Mouse (Mus musculus) spleen, adult 18-20 months (tissue): Measurements from ENCODE around the gene 1700024P04Rik.
"Not testable (repeated sequence)": the region's sequence is repeated elsewhere in the genome, so short reads cannot be mapped to it uniquely, and the experiment has no call there.

Source experiments
- DNase-seq, 2 experiments: peaks; one replicate each; pipeline ENCODE4 v3.0.0; 2022; ENCODE audit warnings: mixed read lengths in 2 of 2

The 1700024P04Rik gene

DNA sequence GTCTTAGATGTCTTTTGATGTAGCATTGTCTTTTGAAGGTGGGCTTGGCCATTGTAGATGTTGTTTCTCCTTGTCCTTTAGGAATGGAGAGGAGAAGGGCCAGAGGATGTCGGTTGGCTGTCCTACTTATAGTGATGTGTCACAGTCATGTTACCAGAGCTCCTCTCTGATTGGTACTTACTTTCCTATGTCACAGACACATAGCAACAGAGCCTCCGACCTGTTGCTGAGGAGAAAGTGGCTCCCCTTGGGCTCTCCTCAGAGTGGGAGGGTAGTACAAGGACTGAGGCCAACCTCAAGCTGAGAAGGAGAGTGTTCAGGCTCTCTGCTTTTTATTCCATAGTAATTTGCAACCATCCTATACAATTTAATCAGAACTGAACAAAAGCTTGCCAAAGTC is at the start of gene 1700024P04Rik:
Gene 1700024P04Rik, minus strand, starts transcription at position 101 of the 400 bp plus-strand sequence.
- no peak for DNase-seq

DNA sequence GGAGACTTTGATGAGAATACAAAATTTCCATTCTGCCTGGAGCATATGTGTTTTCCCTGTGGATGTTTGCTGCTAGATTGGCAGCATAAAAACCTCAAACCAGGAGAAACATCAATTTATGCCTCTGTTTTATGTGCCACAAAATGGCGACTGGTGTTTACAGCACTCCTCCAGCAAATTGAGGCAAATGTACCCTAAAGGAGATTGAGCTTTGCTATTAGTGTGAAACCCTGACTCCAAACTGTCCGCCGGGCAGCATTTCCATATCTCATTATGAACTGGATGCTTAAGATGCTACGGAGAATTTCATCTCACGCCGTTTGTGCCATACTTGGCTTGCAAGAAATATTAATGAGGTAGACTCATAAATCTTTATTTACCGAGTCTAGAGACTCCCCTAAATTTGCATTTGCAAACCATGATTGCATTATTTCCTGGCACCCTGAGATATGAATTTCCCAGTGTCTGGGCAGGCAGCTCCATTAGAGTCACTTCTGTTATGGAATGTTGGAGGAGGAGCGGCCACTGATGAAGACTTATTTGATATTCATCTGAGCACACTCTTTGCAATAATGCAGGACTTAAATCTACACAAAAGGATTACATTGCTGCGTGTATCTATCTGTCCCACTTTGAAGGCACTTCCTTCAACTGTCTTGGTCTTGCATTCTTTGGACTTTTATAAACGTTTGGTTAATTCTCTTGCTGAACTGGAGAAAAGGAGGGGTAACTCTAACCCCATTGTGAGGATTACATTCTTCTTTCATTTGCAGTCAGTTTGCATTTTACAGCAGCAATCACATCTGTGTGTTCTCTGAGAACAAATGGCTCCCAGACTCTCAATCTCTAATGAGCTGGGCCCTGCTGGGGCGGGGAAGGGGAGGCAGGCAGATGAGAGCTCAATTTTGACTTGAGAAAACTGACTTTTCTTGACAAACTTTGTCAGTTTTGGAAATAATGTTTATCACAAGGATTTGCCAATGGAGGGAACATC is 47.2 kb upstream of the 1700024P04Rik start:
- no peak for DNase-seq

DNA sequence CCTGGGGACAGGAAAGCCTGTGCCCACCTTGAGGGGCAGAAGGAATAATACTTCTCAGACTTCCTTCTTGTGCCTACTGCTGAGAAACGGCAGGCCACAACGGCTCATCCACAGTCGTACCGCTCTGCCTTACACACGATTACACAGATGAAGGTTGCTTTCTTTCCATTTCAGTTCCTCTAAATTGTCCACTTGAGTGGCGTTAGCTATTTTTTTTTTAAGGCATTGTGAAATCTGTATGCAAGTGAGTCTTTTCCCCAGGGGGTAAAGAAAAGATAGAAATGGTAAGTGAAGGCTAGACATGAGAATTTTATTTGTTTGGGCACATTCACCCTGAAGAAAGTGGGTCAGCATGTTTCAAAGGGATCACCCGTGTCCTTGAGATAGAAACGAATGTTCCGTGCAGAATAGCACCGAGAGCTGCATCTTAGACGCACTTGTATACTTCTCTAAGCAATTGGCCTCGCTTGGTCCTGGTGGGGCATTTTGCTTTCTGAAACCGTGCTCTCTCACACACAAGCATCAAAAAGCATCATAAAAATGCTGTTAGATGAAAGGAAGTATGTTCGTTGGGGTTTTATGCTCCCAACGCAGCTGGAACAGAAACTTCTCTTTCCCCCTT is 46.3 kb upstream of the 1700024P04Rik start:
- DNase-seq = no peak

- DNase-seq = no peak
These were observed 40.9 kb upstream of the 1700024P04Rik start for GRCm38 (mm10) chr13:99025268-99025667.

- DNase-seq = no peak
These were observed 37.7 kb upstream of the 1700024P04Rik start for GRCm38 (mm10) chr13:99022036-99022435.

DNA sequence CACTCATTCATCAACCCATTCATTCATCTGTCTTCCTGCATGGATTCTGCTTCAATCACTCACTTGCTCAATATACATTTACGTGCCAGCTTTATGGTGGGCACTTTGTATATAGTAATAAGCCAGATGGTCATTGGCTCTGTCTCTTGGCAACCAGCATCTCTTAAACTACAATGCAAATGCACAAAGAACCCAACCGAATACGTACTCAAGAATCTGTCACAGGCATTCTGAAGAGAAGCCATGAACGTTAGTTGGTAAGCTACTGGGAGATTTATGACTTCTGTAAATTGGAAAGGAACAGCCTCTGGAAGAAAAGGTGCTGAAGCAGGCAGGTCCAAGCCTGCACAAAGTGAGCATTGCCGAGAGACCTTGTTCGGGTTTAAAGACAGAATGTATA is 36.8 kb upstream of the 1700024P04Rik start:
- DNase-seq = no peak

DNA sequence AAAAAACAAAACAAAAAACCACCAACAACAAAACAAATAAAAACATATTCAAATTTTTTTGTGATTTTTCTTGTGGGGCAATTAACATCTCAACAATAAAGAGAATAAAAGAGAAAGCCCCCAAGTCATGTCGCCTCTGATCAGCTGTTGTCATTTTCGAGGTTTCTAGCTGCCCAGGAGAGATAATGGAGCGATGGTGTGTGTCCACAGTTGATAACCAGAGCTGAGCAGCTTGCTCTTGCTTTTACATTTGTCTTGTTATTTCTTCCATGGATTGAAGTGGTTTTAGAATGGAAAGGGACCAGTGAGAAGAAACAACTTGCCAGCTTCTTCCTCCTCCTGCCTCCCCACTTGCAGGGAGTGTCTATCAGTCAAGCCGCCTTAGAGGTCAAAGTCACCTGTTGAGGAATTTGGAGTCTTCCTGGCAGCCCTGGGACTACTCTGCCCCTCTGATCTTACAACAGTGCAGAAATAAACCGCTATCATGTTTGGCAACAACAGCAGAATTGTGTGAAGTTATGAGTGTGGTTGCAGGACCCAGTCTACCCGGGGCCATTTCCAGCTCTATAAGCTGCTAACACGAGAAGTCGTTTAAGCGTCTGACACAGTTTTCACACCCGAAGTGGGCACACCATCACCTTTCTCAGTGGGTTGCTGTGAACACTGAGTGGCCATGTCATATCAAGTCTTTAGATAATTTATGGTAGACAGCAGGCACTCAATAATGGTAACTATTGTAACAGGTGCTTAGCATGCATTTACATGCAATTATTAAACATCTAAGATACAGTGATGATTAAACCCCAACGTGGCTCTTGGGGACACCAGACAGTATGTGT is 35.7 kb upstream of the 1700024P04Rik start:
- DNase-seq = no peak

DNA sequence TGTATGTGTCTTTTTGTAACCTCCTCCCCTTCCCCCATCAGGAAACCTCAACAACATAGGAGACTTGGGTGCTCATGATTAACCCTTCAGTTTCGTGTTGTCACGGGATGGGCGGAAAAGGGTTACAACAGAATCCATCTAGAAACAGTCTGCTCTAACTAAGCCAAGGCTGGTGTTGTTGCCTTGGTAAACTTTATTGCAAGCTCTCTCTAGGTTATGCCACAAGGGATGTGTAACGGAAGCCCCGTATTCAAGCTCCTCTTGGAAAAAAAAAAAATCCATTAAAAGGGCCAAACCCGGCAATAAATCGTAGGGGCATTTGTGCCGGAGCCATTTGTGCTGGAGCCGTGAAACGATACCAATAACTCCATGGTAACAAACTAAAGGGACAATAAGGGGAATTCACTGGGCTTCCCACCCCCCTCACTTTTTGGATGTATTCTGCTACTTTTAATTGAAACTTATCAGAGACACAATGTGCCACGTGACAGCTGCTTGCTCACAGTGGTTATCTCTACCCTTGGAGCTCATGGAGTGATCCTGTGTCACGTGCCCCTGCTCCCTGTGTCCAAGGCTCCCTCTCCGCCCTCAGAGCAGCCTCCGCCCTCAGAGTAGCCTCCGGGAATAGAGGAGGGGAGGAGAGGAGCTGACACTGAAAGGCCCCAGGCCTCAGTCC is 34.3 kb upstream of the 1700024P04Rik start:
- DNase-seq = no peak

DNA sequence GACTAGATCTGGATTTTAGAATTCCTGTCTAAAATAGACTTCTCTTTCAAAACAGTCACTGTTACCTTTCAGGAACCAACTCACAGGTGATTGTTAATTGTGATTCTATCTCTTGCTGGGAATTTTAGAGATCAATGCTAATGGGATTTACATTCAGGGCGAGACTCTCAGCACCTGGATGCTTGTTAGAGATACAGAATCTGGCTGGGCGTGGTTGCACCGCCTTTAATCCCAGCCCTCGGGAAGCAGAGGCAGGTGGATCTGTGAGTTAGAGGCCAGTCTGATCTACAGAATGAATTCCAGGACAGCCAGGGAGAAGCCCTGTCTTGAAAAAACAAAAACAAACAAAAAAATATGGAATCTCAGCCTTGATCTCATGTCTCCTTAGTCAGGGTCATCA is 32.3 kb upstream of the 1700024P04Rik start:
- no peak for DNase-seq

DNA sequence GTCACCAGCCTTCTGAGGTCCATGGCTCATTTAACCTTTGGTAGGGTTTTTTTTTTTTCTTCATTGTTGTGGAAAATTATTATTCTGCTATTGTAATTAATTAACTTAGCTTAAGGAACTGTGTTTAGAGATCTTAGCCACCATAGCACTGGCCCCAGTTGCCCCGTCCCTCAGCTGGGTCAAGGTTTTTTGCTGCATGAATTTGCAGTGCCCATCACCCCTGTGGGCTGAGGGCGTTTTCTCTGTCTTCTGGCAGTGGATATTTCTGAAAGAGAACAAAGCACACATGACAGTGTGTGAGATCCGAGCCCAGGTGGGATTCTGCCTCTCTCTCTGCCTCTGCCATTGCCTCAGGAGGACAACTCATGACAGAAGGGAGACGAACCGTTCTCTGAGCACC is 28.5 kb upstream of the 1700024P04Rik start:
- no peak for DNase-seq

GRCm38 (mm10) chr13:99008013-99008412 is 23.6 kb upstream of the 1700024P04Rik start:
- no peak for DNase-seq

DNA sequence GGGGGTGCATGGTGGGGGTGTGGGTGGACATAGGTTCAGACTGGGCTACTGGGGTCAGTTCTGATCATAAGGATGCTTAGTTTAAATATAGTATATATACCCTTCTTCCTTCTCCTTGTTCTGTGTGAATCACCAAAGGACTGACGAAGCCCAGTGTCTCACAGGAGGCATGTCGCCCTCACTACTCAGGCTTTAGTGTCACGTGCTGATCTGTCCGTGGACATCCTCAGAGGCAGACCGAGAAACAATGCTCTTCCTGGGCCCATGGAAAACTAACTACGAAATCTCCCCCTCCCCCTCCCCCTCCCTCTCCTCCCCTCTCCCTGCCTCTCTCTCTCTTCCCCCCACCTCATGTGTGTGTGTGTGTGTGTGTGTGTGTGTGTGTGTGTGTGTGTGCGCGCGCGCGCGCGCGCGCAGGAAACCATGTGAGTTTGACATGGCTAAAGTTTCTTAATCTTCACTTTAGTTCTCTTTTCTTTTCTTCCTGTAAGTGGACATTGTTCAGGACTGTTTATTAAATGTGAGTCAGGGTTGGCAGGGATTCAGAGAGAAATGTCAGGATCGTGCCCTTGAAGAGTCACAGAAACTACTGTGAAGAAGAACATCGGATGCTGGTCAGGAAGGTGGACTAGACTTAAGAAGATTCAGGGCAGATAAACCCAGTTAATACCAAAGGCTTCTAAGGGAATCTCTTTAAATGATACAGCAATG is 22.2 kb upstream of the 1700024P04Rik start:
- DNase-seq = no peak

DNA sequence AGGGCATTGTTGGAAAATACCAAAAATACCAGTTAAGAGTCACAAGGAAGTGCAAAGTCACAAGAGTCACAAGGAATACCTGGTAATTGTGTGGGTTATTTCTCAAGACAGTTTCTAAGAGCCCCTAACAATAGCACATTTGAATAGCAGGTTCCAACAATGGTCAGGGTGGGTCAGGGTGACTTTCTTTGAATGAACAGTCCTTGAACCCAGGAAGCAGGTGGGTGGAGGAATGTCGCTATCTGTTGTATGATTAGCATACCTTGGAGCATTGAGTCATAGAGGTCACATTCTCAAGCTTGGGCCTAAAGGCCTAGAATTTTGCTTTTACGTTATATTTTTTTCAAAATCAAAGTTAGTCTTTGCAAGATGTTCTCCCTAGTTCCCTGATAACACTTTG is 17.3 kb upstream of the 1700024P04Rik start:
- not testable (repeated sequence) for DNase-seq

DNA sequence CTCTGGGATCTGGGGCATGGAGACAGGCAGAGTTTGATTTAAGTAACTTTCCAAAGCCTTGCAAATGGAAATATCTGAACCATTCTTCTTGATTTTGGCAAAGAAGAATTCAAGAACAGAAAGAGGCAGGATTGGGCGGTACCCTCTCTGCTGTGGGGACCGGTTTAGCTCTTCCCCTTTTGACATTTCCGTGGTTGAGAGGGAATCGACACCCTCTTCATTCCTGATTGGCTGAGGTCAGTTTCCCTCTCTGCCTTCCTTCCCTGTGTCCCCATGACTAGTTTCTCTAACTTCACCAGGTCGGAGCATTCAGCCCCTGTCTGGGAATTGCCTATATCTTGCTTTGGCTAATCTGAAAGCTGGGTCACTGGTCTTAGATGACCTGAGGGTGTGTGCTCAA is 12.7 kb upstream of the 1700024P04Rik start:
- DNase-seq = no peak

DNA sequence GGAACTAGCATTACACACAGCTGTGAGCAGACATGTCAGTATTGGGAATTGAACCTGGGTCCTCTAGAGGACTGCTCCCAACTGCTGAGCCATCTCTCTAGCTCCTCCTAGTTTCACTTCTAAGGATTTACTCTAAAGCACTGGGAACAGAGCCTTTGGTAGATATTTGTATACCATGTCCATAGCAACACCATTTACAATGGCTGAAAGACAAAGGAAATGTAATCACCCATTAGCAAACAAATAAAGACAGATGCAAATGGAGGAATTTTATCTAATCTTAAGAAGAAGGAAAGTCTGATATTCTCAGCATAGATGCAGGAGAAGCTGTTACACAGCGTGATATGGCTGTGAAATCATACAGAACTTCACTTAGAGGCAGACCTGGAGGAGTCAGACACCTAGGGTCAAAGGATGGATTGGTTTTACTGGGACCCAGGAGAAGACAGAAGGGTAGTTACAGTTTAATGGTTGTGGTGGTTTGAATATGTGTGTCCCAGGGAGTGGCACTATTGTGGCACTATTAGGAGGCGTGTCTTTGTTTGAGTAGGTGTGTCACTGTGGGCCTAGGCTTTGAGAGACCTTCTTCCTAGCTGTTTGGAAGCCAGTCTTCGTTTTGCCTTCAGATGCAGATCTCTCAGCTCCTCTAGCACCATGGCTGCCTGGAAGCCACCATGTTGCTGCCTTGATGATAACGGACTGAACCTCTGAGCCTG is 7.1 kb downstream of the 1700024P04Rik start:
- no peak for DNase-seq

GRCm38 (mm10) chr13:98976022-98976421 is 8.3 kb downstream of the 1700024P04Rik start:
- DNase-seq = not testable (repeated sequence)

GRCm38 (mm10) chr13:98972090-98972489 is 12.3 kb downstream of the 1700024P04Rik start:
- no peak for DNase-seq

DNA sequence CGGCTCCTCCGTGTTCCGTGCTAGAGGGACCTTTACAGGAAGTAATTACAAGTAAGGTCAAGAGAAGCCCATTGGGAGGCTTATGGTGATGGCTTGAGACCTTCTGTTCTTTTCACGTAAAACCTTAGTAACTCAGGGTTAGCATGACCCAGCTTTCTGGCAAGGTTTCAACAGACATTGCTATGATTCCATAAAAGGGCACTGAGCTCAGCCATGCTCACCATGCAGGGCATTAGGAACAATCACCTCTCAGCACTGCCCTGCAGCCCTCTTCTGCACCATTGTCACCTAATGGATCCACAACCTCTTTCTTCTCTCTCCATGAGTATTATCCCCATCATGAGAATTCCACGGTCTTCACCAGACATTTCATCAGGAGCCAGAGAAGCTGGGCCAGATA is 12.7 kb downstream of the 1700024P04Rik start:
- no peak for DNase-seq

GRCm38 (mm10) chr13:98968517-98968916 is 15.8 kb downstream of the 1700024P04Rik start:
- DNase-seq = no peak

- DNase-seq = no peak
These were observed 16.4 kb downstream of the 1700024P04Rik start for GRCm38 (mm10) chr13:98967942-98968341.

DNA sequence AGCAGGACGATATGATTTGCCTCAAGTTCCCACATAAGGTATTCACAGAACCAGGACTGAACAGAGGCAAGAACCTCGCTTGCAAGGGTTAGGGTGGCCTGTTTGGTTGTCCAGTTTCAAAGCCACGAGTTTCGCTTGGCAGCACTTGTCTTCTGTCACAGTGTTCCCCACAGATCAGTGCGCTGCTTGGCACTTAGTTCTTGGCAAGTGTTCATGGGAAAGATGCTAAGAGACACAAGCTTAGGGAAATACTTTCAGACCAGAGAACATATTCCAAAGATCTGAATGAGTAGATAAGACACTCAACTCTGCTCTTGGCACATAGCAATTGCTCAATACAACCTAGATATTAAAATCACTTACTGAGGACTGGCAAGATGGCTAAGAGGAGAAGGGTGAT is 17.8 kb downstream of the 1700024P04Rik start:
- no peak for DNase-seq
